Mouse (Mus musculus) forebrain, embryonic 14.5 days (tissue): ENCODE measurements around the gene Mst1r. TPM values are rescaled to one million over a fixed set of nuclear protein-coding genes. Genes with fewer than 3 reads are reported as not detected.
A peak's percentile ranks its signal among the peaks of the same experiment; 100 is the strongest.

Experiments
- ATAC-seq: fragments of 200-750 bp; cut with Nextera tagmentation; 2 replicates; pipeline ENCODE4 v1.8.0; 2017; ENCODE audit warnings: mild to moderate bottlenecking, moderate library complexity
- DNase-seq: peaks from one replicate; pipeline ENCODE4 v3.0.0-alpha.2; 2015; ENCODE audit warnings: low spot score
- H3K27ac ChIP-seq: fragments of 300-500 bp; sonication (generic); 2 replicates; pipeline ENCODE4 v1.5.1; 2014; ENCODE audit warnings: low read depth, mild to moderate bottlenecking, control low read depth, low read length, moderate library complexity
- H3K27me3 ChIP-seq: fragments of 300-500 bp; sonication (generic); replicated peaks from 2 replicates; pipeline ENCODE4 v1.6.1; 2014; ENCODE audit warnings: low read length, control low read depth, mixed read lengths; ENCODE audit not compliant: control insufficient read depth, insufficient read depth
- H3K36me3 ChIP-seq: fragments of 300-500 bp; sonication (generic); 2 replicates; pipeline ENCODE4 v1.6.1; 2014; ENCODE audit warnings: low read length, control low read depth; ENCODE audit not compliant: control insufficient read depth, insufficient read depth
- H3K4me1 ChIP-seq: fragments of 300-500 bp; sonication (generic); 2 replicates; pipeline ENCODE4 v1.6.1; 2014; ENCODE audit warnings: antibody characterized with exemption, low read length, control low read depth; ENCODE audit not compliant: control insufficient read depth, insufficient read depth
- H3K4me2 ChIP-seq: fragments of 300-500 bp; sonication (generic); 2 replicates; pipeline ENCODE4 v1.6.1; 2014; ENCODE audit warnings: mild to moderate bottlenecking, control low read depth, low read length
- H3K4me3 ChIP-seq: fragments of 300-500 bp; sonication (generic); 2 replicates; pipeline ENCODE4 v1.5.1; 2014; ENCODE audit warnings: low read depth, low read length, control low read depth
- H3K9ac ChIP-seq: fragments of 300-500 bp; sonication (generic); 2 replicates; pipeline ENCODE4 v1.6.1; 2014; ENCODE audit warnings: mild to moderate bottlenecking, low read length, control low read depth, moderate library complexity
- H3K9me3 ChIP-seq: fragments of 300-500 bp; sonication (generic); replicated peaks from 2 replicates; pipeline ENCODE4 v1.6.1; 2016; ENCODE audit warnings: low read length, control low read depth, mixed read lengths; ENCODE audit not compliant: control insufficient read depth
- WGBS: fragments of 180-500 bp; shearing (Covaris S2); extraction: QIAGEN DNeasy Blood & Tissue Kit; methylation state at CpG from one replicate; pipeline ENCODE4 v1.1.7; 2014; 5-methylcytosine and 5-hydroxymethylcytosine counted together
- polyA plus RNA-seq: library from polyadenylated mRNA; unstranded; fragments of >200 nt; fragmentation: Nextera tagmentation; extraction: Ambion mirVana; gene quantifications from 2 replicates; pipeline ENCODE4 v1.2.1, GENCODE M21; 2014

Gene Mst1r
- polyA plus RNA-seq, 1 experiment from 2014 or later = 0.23 TPM

- H3K9ac ChIP-seq = no peak overlapping the region
- H3K4me1 ChIP-seq = peaks cover 6% of the 10 kb centered on the region; the same call in 1 of the 2 replicates
- no peaks in the 10 kb centered on the region for H3K27me3 ChIP-seq
- H3K4me2 ChIP-seq = no peak overlapping the region
- WGBS = 30% methylated on average over 7 of the region's 7 CpGs
- no peak overlapping the region for H3K4me3 ChIP-seq
- no peak overlapping the region for H3K27ac ChIP-seq
- no peaks in the 10 kb centered on the region for H3K36me3 ChIP-seq
- DNase-seq (no peak), ATAC-seq (no peak)
- no peaks in the 10 kb centered on the region for H3K9me3 ChIP-seq
These were observed 16.3 kb downstream of the Mst1r start for GRCm38 (mm10) chr9:107923021-107923420.

GRCm38 (mm10) chr9:107923956-107924355 lies 17.3 kb downstream of the Mst1r start:
- Histone ChIP-seq H3K4me2 (no peak overlapping the region), H3K9me3 (no peaks in the 10 kb centered on the region), H3K27me3 (no peaks in the 10 kb centered on the region), H3K4me3 (no peak overlapping the region), H3K9ac (no peak overlapping the region), H3K4me1 (peaks cover 5% of the 10 kb centered on the region; the same call in 1 of the 2 replicates), H3K27ac (no peak overlapping the region), H3K36me3 (no peaks in the 10 kb centered on the region)
- 66% methylated on average over 6 of the region's 6 CpGs for WGBS
- ATAC-seq (no peak), DNase-seq (no peak)

- H3K9ac ChIP-seq = no peak overlapping the region
- no peak overlapping the region for H3K27ac ChIP-seq
- no peaks in the 10 kb centered on the region for H3K36me3 ChIP-seq
- H3K4me3 ChIP-seq = no peak overlapping the region
- no peaks in the 10 kb centered on the region for H3K9me3 ChIP-seq
- no peak overlapping the region for H3K4me2 ChIP-seq
- peaks cover 5% of the 10 kb centered on the region; the same call in 1 of the 2 replicates for H3K4me1 ChIP-seq
- H3K27me3 ChIP-seq = no peaks in the 10 kb centered on the region
- no peak for ATAC-seq
- 27% methylated on average over 3 of the region's 3 CpGs for WGBS
- no peak for DNase-seq
These were observed 18.6 kb downstream of the Mst1r start for GRCm38 (mm10) chr9:107925251-107925650.

- H3K27ac ChIP-seq = no peak overlapping the region
- no peaks in the 10 kb centered on the region for H3K27me3 ChIP-seq
- DNase-seq (no peak), ATAC-seq (no peak)
- H3K4me3 ChIP-seq = no peak overlapping the region
- no peak overlapping the region for H3K4me2 ChIP-seq
- H3K9ac ChIP-seq = no peak overlapping the region
- no peaks in the 10 kb centered on the region for H3K9me3 ChIP-seq
- H3K36me3 ChIP-seq = no peaks in the 10 kb centered on the region
- H3K4me1 ChIP-seq = peaks cover 5% of the 10 kb centered on the region; the same call in 1 of the 2 replicates
- 64% methylated on average over 9 of the region's 9 CpGs for WGBS
These were observed 20.3 kb downstream of the Mst1r start for GRCm38 (mm10) chr9:107926920-107927420.

- no peaks in the 10 kb centered on the region for H3K36me3 ChIP-seq
- H3K9ac ChIP-seq = no peak overlapping the region
- DNase-seq = peak; percentile 44
- no peak overlapping the region for H3K27ac ChIP-seq
- no peaks in the 10 kb centered on the region for H3K27me3 ChIP-seq
- no peak overlapping the region for H3K4me3 ChIP-seq
- H3K4me2 ChIP-seq = no peak overlapping the region
- no peaks in the 10 kb centered on the region for H3K9me3 ChIP-seq
- no peak; the same call in 1 of the 2 replicates for ATAC-seq
- H3K4me1 ChIP-seq = peaks cover 5% of the 10 kb centered on the region; the same call in 1 of the 2 replicates
- WGBS = 79% methylated on average over 5 of the region's 5 CpGs
These were observed 21.1 kb downstream of the Mst1r start for GRCm38 (mm10) chr9:107927749-107928148.

- no peak within 1 kb of the TSS for H3K27ac ChIP-seq
These were observed 21.5 kb downstream of the Mst1r start, which contains the start of gene Actl11 for GRCm38 (mm10) chr9:107928169-107928568. Gene Actl11, plus strand, starts transcription at chr9:107928469.

GRCm38 (mm10) chr9:107932221-107932620 lies 25.5 kb downstream of the Mst1r start:
- ATAC-seq = no peak

More at GRCm38 (mm10) chr9:107928169-107928568, 21.5 kb downstream of the Mst1r start, which contains the start of gene Actl11:
- no peaks in the 10 kb centered on the region for H3K27me3 ChIP-seq
- WGBS = 72% methylated on average over 3 of the region's 3 CpGs
- H3K4me2 ChIP-seq = no peak within 1 kb of the TSS
- DNase-seq (no peak), ATAC-seq (no peak)
- no peaks in the 10 kb centered on the region for H3K36me3 ChIP-seq
- no peak within 1 kb of the TSS for H3K4me3 ChIP-seq
- H3K4me1 ChIP-seq = peaks cover 5% of the 10 kb centered on the region; the same call in 1 of the 2 replicates
- no peak within 1 kb of the TSS for H3K9ac ChIP-seq
- no peaks in the 10 kb centered on the region for H3K9me3 ChIP-seq

GRCm38 (mm10) chr9:107934146-107934545 lies 27.5 kb downstream of the Mst1r start:
- no peaks in the 10 kb centered on the region for H3K36me3 ChIP-seq
- peaks cover 12% of the 10 kb centered on the region for H3K4me1 ChIP-seq
- no peaks in the 10 kb centered on the region for H3K27me3 ChIP-seq
- no peak overlapping the region for H3K9ac ChIP-seq
- no peak overlapping the region for H3K27ac ChIP-seq
- WGBS = 89% methylated on average over 11 of the region's 11 CpGs
- DNase-seq (no peak), ATAC-seq (no peak)
- H3K4me2 ChIP-seq = no peak overlapping the region
- no peak overlapping the region for H3K4me3 ChIP-seq
- no peaks in the 10 kb centered on the region for H3K9me3 ChIP-seq

More at GRCm38 (mm10) chr9:107932221-107932620, 25.5 kb downstream of the Mst1r start:
- WGBS = 60% methylated on average over 4 of the region's 4 CpGs
- Histone ChIP-seq H3K4me1 (peaks cover 12% of the 10 kb centered on the region), H3K36me3 (no peaks in the 10 kb centered on the region), H3K9me3 (no peaks in the 10 kb centered on the region), H3K4me2 (no peak overlapping the region), H3K4me3 (no peak overlapping the region), H3K27ac (no peak overlapping the region), H3K27me3 (no peaks in the 10 kb centered on the region), H3K9ac (no peak overlapping the region)
- DNase-seq = peak; percentile 33

- DNase-seq (no peak), ATAC-seq (no peak)
- 4% methylated on average over 3 of the region's 3 CpGs for WGBS
- Histone ChIP-seq H3K27ac (peak within 1 kb of the TSS; percentile 27; the same call in 1 of the 2 replicates), H3K4me2 (peak within 1 kb of the TSS; percentile 86), H3K4me1 (peaks cover 12% of the 10 kb centered on the region), H3K27me3 (no peaks in the 10 kb centered on the region), H3K9me3 (no peaks in the 10 kb centered on the region), H3K4me3 (peak within 1 kb of the TSS; percentile 49), H3K9ac (peak within 1 kb of the TSS; percentile 67), H3K36me3 (no peaks in the 10 kb centered on the region)
These were observed 28.7 kb downstream of the Mst1r start, which contains the start of gene Camkv for GRCm38 (mm10) chr9:107935374-107935773. Gene Camkv, plus strand, starts transcription at chr9:107935674.
